Mouse (Mus musculus): Measurements from ENCODE around the gene Slc22a15.

The Slc22a15 gene

GRCm38 (mm10) chr3:101811931-101812330 lies 112.3 kb downstream of the Slc22a15 start:
- DNase-seq (ENCODE audit: low spot score) = no peak

GRCm38 (mm10) chr3:101807646-101808045 lies 116.6 kb downstream of the Slc22a15 start:
- no peak for DNase-seq (ENCODE audit: low spot score)

GRCm38 (mm10) chr3:101806941-101807340 lies 117.3 kb downstream of the Slc22a15 start:
- DNase-seq (ENCODE audit: low spot score) = no peak

GRCm38 (mm10) chr3:101806149-101806548 lies 118.1 kb downstream of the Slc22a15 start:
- peak; percentile 90 for DNase-seq (ENCODE audit: low spot score)

Measured in ovary, postnatal 36 days (tissue).